Mouse (Mus musculus): ENCODE measurements around the gene Eefsec.
A peak's percentile ranks its signal among the peaks of the same experiment; 100 is the strongest.

Gene Eefsec

DNA sequence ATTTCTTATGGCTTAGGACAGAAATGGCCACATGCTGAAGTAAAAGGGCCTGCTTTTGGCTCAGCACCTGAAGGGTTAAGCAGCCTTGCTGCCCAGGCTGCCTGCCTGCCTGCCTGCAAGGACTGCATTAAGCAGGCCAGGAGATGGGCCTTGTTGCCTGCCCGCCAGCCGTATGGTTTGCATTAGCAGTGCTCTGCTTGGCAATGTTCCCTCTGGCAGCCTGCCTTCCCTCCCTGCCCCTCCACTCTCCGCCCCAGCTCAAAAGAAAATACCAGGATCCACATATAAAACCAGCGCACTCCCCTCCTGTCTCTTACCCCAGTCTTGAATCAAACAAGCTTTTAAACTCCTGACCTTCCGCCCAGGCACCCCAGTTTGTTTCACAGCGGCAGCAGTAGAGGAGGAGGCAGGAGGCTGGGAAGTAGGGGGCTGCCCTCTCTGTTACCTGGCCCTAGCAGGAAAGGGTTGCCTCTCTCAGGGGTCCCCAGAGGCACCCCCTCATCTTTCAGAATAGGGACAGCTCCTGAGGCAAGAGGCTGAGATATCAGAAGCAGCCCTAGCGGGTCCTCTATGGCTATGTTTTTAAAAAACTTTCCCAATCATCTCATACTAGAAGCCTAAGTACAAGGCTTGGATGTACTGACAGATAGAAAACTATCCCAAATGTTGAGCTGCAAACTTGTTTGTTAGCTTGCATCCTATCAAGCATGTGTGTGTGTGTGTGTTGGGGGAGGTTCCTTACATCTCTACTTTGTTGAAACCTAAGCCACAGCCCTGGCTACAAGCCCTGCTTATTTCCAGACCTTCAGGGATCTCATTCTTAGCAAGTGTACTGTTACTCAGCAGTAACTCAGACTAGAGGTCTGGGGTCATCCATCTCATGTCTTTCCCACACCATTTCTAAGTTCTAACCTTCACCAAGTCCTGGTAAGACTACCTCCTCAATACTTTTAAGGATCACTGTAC is 102.6 kb downstream of the Eefsec start:
- peak; percentile 95 for DNase-seq (ENCODE audit: low read depth, low spot score)

DNA sequence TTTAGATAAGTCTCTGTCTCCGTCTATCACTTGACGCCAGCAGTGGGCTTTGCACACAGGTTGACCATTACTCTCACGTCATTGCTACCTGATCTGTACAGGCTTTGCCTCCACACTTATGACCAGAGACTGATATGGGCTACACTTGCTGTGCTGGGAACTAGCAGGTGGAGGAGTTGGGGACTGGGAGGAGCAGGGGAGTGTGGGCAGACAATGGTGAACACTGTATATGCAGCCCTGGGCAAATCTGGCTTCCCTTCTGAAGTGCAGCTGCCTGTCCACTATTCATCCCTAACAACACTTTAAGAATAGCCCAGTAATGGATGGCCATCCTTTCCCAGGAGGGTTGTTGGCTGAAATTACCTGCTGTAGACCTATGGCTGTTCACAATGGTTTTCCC is 103.4 kb downstream of the Eefsec start:
- DNase-seq (ENCODE audit: low read depth, low spot score), result no peak

DNA sequence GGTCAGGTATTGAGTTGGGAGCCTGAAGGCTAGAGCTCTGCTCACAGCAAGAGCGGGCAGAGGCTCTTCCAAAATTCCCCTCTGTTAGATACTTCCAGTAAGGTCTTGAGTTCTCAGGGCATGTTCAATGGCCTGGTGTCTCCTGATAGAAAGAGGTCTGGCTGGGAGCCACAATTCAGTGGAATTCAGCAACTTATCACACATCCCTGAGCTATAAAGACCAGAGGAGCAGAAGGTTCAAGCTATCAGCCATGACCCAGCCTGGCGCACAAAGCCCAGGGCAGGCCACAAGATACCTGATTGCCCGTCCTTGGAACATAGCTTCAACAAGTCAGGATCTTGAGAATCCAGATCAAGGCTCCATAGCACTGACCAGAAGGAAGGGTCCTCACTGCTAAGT is 105.2 kb downstream of the Eefsec start:
- DNase-seq (ENCODE audit: low read depth, low spot score), result no peak

- no peak for DNase-seq (ENCODE audit: low read depth, low spot score)
Observed at GRCm38 (mm10) chr6:88340761-88341160, 105.6 kb downstream of the Eefsec start.

GRCm38 (mm10) chr6:88329336-88329735 is 117.0 kb downstream of the Eefsec start:
- peak; percentile 63 for DNase-seq (ENCODE audit: low read depth, low spot score)

DNA sequence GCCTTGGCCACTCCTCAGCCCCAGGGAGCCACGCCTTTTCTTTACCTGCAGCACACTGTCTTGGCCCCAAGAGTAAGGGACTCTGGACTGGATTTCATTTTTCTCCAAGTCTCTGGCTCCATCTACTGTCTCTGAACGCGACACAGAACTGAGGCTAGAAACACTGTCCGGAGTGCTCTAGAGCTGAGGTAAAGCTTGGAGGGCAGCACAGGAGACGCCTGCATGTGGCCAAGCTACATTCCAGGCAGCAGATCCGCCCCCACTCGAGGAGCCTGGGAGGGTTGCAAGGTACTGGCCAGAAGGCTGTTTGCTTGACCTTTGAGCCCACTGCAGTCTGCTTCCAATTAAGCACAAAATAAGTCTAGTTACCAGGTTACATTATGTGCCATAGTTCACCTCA is 124.5 kb downstream of the Eefsec start:
- peak; percentile 75 for DNase-seq (ENCODE audit: low read depth, low spot score)

- no peak for DNase-seq (ENCODE audit: low read depth, low spot score)
Observed at GRCm38 (mm10) chr6:88321253-88321652, 125.1 kb downstream of the Eefsec start.

GRCm38 (mm10) chr6:88319735-88320134 is 126.6 kb downstream of the Eefsec start:
- DNase-seq (ENCODE audit: low read depth, low spot score), result no peak

DNA sequence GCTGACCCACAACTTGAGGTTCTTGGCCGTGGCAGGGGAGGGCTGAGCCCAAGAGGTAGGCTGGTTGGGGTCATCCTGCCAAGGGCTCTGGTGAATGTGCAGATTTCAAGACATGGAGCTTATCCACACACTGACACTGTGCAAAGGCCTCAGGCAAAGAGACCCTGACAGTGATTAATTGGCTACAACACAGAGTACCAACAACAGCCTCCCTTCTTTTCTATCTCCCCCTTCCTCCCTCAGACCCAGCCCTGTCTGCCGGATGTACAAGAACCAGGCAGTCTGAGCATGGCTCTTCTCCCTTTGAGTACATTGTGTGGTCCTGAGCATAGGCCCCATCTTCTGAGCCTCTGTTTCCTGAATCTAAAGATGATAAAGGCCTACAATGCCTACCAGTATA is 131.0 kb downstream of the Eefsec start:
- no peak for DNase-seq (ENCODE audit: low read depth, low spot score)

DNA sequence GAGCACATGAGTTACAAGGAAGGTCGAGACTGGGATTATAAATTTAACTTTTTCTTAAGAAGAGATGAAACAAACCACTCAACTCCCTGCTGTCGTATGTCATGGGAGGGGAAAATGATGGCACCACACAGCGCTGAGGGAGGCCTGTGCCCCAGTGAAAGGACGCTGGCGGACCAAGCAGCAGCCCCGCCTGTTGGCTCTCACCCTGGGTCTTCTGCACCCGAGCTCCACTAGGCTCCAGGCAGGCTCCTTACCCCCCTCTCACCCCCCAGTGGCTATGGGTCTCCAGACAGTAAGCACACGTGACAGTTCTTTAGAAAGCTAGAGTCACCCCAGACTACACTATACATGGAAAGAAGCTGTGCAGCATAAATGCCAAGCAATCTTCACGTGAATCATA is 132.4 kb downstream of the Eefsec start:
- no peak for DNase-seq (ENCODE audit: low read depth, low spot score)

DNA sequence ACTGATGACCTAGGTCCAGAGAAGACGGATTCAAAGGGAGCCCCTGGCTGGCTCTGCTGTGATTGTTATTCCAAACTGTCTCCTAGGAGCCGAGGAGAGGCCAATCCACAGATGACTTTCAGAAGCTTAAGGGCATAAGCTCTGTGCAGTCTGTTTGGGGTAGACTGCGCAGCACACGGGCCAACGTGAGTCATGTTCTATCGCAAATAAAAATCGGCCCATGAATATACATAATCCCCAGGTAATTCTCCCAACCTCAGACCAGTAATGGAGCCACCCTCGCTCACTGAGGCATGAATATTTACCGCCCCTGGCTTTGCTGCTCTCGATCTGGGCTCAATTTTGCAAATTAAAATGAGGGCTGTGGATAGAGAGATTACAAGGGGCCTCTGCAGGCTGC is 134.7 kb downstream of the Eefsec start:
- no peak for DNase-seq (ENCODE audit: low read depth, low spot score)

DNA sequence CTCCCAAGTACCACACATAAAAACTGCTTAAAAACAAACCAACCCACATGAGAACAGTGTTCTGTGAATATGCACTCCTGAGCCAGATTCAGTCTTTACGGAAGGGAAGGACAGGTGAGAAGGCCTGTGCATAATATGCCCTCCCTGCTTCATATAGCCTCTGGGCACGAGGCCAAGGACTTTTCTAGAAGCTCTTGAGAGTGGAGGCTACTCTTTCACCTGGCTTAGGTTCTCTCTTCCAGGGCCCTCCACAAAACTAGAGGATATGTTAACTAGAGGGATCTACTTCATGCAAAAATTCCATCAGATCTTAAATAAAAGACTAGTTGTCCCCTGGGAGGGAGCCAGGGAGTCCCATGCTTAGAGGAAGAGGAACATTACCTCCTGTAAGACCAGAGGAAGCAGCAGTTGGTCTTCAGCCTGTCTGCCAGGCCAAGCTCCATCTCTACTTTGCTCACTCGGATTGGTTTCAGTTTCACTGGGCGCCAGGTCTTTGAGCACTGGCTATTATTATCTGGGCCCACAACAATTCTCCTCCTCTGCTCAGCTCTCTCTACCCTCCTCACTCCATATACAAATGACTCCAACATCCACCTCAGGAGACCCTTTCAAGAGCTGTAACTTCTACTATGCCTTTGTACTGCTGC is 140.1 kb downstream of the Eefsec start:
- no peak for DNase-seq (ENCODE audit: low read depth, low spot score)

DNA sequence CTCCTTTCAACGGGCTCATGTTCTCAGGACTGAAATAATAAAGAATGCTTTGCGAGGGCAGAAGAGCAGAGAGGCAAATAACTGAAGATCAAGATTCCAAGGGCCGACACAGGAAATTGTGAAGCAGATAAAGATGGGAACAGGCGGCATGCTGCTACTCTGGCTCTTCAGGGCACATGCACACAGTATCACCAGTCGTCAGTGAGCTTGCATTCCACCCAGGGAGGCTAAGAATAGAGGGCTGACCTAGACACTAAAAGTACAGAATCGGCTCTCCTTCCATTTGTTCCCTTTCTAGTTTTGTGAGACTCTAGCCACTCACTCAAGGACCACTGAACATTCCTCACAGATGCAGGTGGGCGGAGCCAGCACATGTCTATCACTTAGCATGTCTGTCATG is 145.1 kb downstream of the Eefsec start:
- DNase-seq (ENCODE audit: low read depth, low spot score), result no peak

- DNase-seq (ENCODE audit: low read depth, low spot score), result no peak
Observed at GRCm38 (mm10) chr6:88299491-88299890, 146.8 kb downstream of the Eefsec start.

DNA sequence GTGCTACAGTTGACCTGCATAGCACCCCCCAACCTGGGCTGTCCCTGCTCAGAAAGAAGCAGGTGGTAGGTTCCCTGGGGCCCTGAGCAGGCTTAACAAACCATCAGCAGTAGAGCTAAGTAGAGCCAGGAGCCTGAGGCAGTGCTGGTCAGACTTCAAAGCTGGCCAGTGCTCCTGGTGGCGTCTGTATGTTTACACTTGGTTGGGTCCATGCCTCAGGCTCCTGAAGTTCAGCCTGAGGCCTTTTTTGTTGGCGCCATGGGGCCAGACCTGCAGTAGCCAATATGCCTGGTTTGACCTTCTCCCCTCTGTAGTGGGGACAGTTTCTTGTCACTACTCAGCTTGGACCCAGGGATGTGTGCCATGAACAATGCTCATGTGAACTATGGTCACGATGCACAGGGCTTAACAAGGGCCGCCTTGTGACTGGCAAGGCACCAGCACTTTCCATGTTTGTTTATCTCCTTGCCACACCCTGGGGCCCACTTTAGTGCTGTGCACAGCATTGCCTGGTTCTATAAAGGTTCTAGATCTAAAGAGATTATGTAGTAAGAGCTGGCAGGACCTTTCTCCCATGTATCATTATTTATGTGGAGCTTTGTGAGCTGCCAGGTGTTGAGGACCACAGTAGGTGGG is 153.9 kb downstream of the Eefsec start:
- DNase-seq (ENCODE audit: low read depth, low spot score), result no peak

GRCm38 (mm10) chr6:88290129-88290766 is 156.1 kb downstream of the Eefsec start:
- no peak for DNase-seq (ENCODE audit: low read depth, low spot score)

DNA sequence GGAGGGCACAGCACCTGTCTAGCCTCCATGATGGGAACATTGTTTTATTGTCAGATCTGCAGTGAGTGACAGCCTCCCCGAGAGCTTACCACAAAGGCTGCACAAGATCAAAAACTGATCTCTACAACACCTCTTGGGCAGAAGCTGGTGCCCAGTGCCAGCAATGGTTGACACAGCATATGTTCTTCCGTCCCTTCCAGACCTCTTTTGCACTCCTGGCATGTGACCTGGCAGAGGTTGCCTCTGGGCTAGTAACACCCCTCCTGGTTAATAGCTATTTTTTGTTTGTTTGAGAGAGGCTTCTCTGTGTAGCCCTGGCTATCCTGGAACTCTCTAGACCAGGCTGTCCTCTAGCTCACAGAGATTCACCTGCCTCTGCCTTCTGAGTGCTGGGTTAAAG is 168.2 kb downstream of the Eefsec start:
- no peak for DNase-seq (ENCODE audit: low read depth, low spot score)

GRCm38 (mm10) chr6:88277242-88277641 is 169.1 kb downstream of the Eefsec start:
- no peak for DNase-seq (ENCODE audit: low read depth, low spot score)

- no peak for DNase-seq (ENCODE audit: low read depth, low spot score)
Observed at GRCm38 (mm10) chr6:88276221-88276620, 170.1 kb downstream of the Eefsec start.

DNA sequence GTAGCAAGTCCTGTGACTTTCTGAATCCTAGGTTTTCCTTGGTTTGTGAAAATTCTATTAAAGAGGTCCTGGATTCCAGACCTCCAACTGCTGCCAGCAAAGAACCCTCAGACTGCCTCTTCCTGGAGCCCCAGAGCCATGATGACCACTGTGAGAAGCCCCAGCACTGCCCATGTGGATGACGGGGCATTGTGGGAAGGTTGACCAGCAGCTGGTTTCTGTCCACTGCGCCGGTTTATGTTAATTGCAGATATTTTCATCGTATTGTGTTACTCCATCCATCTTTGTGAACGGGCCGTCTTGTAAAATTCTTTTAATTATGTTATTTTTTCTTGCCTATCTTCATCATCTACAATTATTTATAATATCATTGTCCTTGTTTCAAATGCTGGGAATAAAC is 171.7 kb downstream of the Eefsec start:
- DNase-seq (ENCODE audit: low read depth, low spot score), result no peak

DNA sequence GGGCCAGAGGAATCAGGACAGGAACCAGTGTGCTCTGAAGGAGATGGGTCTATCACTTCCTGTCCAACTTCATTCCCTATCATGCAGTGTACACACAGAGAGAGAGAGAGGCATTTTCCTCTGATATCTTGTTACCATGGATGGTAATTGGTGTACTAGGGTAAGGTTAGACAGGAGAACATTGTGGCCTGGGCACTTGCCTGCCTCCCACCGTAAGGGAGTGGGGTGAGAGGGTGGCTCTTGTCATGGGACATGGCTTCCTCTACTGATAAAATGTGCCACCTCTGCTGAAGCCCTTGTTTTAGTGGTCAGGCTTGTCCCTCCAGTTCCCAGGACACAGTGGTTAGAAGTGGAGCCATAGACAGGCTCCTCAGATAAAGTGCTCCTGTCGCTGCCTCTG is 178.4 kb downstream of the Eefsec start:
- no peak for DNase-seq (ENCODE audit: low read depth, low spot score)

- DNase-seq (ENCODE audit: low read depth, low spot score), result no peak
Observed at GRCm38 (mm10) chr6:88267068-88267467, 179.3 kb downstream of the Eefsec start.
